Mouse (Mus musculus) lung, adult 18-20 months (tissue): ENCODE measurements around the gene Map4k3.

ENCODE experiments used
- DNase-seq, 2 experiments: peaks; one replicate each; pipeline ENCODE4 v3.0.0; 2022; ENCODE audit warnings: mixed read lengths in 2 of 2

Map4k3 gene

DNA sequence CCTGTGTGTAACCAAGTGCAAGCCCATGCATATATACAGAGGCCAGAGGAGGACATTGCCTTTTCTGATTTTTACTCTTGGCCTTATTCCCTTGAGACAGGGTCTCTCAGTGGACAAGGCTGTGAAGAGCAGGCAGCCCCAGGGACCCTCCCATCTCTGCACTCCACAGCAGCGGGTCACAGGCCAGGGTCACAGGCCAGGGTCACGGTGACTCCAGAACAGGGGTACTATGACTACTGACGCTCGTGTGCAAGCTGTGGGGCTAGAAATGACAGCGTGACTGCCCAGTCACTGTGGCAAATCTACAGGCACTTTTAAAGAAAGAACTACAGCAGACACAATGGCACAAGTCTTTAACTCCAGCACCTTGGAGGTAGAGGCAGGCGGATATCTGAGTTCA is 50.1 kb downstream of the Map4k3 start:
- no peak for DNase-seq

DNA sequence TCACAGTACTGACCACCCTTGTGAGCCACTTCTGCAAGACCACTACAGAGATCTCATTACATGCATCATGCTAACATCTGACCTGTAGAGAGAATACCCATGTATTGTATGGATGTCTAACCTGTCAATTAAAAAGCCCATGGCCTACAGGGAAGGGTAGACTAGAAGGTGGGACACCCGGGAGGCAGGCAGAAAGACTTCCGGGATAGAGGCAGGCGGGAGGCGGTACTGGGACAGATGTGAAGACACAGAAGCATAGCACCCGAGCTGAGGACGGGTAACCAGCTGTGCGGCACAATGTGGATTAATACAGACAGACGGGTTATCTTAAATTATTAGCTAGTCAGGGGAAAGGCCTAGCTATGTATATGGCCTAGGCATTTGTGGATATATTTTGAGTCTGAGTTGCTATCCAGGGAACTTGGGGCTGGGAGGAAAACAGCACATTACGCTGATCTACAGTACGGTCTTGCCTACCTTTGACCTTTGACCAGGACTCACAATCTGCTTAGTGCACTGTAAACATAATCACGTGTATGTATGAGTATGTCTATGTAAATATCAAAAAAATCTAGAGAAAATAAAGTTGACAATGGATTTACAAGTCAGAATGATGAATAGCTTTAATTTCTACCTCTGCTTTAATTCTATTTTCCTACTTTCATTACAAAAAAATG is 51.3 kb downstream of the Map4k3 start:
- DNase-seq: no peak

DNA sequence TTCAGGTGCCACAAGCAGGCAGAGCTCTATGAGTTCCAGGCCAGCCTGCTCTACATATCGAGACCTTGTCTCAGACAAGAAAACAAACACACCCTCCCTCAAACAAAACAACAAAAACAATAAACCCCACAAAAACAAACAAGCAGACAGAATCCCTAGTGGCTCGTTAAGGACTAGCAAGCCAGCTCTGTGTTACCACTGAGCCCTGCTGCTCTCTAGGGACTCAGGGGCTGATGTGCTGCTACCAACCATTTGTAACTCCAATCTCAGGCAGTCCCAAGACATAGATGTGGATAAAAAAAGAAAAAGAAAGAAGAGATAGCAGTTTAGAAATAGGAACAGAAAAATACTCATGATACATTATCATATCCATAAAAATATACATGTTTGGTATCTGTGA is 52.1 kb downstream of the Map4k3 start:
- DNase-seq: no peak

DNA sequence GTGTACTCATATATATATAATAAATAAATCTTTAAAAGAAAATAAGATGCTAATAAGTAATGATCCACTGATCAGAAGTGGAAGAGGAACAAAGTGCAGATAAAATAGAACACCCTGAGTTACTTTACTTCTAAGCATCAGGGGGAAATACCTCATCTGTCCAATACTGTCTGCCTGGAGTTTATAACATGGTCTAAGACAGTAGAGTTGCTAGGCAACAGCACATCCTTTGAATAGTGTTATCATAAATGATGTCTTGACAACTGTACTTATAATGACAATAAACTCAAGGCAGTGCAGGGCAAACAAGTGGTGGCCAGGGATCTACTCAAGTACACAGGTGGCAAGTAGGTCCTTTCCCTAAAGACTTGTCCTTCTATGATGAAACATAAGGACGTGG is 57.9 kb downstream of the Map4k3 start:
- DNase-seq: no peak

- no peak for DNase-seq
Measured at GRCm38 (mm10) chr17:80663623-80664022, 64.7 kb downstream of the Map4k3 start.

- no peak for DNase-seq
Measured at GRCm38 (mm10) chr17:80662836-80663620, 65.3 kb downstream of the Map4k3 start.

- no peak for DNase-seq
Measured at GRCm38 (mm10) chr17:80661896-80662295, 66.4 kb downstream of the Map4k3 start.

- no peak for DNase-seq
Measured at GRCm38 (mm10) chr17:80660707-80661380, 67.4 kb downstream of the Map4k3 start.

GRCm38 (mm10) chr17:80660234-80660633 is 68.1 kb downstream of the Map4k3 start:
- no peak for DNase-seq

DNA sequence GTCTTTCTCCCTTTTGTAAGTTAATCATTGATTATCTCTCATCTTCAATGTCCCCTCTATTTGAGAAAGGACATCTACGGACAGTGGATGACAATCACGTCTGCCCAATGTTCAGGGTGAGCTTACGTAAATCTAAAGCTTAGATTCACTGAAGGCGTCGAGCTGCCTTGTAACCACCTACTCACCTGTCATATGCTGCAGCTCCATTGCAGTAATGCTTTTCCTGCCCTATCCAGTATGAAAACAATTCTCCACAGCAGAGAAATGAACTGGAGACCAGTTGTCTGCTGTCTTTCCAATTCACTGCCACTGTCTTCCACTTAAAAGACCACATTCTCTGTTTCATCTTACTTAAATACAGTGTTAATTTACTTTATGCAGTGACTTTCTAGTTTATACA is 68.5 kb downstream of the Map4k3 start:
- no peak for DNase-seq

DNA sequence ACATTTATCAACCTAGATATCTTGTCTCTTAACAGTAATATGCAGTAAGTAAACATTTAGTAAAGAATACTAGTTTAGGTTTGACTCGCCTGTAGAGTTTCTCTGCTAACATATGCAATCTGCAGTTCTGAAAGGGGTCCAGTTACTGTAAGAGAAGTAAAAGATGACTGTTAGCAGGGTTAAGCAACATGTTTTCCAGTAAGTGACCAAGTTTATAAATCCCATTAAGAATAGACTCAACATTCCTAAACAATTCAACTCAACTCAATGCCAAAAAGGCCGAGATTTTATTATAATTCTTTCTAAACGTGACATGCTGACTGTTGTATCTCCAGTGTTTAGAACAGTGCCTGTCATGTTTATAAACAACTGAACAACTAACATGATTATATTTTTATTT is 74.0 kb downstream of the Map4k3 start:
- no peak for DNase-seq

DNA sequence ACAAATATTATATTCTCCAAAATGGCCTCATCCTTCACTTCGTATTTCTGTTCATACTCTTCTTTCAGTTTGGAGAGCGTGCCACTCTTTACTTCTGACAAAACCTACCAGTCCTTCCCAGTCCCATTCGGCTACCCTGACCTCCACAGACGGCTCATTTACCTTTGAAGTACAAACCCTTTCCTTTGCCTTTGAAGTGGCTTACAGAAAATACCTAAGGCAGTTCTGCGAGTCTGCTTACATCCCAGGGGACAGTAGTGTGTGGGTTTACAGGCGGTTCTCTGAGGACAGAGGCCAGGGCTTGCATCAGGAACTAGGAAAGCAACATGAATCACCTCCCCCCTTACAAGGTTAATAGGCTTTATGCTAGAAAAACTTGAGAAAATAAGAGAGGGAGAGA is 75.5 kb downstream of the Map4k3 start:
- no peak for DNase-seq

DNA sequence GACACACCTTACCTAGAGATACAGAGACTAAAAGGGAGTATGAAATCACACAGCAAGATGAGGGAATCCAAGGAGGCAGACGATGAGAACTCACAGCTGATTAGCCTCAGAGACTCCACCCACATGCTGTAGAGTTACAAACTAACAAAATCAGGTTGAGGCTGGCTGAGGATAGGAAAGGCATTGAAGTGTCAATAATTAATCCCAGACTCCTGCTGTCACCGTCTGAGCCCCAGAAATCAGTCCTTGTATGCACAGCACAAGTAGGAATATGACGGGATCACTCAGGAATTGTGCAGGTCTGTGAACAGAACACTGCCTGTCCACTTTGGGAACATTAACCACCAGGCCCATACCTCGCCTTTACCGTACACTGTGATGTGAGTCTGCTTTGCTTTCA is 81.4 kb downstream of the Map4k3 start:
- DNase-seq: no peak

- DNase-seq: peak; percentile 19 to 32
Measured at GRCm38 (mm10) chr17:80646131-80646530, 82.2 kb downstream of the Map4k3 start.

DNA sequence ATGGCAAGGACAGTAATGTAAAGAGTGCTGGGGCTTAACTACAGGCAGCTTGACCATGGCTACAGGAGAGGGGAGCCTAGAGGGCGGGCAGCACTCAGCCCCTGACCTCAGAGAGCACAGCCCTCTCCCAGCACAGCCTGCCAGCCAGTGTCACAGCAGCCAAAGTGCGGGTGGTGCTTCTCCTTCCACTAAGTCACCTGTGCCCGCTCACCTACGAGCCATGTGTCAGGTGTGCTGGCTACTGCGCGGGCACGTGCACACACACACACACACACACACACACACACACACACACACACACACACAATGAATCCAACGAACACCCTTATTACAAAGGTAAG is 82.6 kb downstream of the Map4k3 start:
- DNase-seq: no peak

DNA sequence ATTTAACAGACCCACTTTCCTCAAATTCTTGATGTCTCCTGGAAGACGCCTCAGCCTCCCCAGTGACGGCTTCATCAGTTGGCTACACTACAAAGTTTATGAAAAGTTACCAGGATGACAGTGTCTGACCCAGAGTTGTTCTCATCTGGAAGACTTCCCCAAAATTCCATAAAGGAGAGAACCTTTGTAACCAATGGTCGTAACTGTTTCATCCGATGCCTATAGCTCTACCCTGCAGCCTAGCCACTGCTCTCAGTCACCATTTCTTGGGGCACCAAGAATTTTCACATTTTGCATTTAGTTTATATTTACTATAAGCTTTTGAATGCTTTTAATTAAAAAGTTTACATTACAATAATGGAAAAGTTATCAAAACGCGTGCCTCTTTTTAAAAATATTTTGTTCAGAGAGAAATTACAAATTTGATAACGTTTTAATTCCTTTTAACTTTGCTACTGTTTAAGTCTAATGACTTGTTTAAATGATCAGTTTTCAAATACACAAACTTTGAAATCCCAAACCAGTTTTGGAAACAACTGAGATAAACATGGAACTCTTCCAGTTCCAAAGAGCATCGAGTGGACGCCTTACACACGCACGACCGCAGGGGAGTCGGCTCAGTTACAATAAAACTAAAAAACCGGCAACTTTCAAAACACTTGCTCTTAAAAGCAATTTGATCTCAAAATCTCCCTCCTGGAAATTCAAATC is 83.1 kb downstream of the Map4k3 start:
- DNase-seq: no peak

DNA sequence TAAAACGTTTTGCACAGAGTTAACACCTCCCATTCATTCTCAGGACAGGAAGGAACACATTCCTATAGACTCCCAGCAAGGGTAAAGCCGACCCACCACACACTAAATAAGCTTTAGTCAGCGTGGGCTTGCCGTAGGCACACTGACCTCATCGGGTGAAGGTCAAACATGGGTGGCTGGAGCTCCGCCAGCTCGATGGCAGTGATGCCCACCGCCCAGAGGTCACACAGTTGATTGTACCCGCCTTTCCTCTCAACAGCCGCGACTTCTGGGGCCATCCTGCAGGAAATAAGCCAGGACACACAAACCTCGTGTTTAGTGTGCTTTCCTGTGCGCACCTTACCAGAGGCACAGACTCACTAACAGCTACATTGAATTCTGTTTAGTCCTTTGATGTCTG is 83.7 kb downstream of the Map4k3 start:
- peak in 1 of 2 experiments; percentile 28 for DNase-seq

GRCm38 (mm10) chr17:80638121-80638520 is 90.2 kb downstream of the Map4k3 start:
- no peak for DNase-seq

DNA sequence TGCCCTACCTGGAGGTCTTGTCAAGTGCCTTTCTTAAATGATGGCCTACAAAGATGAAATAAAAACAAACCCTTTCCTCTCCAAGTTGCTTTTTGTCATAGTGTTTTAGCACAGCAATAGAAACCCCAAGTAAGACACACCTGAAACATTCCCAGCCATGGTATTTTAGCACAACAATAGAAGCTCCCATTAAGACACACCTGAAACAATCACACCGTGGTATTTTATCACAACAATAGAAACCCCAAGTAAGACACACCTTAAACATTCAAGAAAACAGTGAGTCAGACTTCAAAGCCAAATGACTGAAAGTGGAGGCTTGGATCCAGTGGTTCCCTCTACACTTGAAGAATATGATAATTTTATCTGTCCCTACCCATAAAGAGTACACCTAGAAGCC is 92.5 kb downstream of the Map4k3 start:
- no peak for DNase-seq

GRCm38 (mm10) chr17:80632846-80633245 is 95.4 kb downstream of the Map4k3 start:
- DNase-seq: no peak

DNA sequence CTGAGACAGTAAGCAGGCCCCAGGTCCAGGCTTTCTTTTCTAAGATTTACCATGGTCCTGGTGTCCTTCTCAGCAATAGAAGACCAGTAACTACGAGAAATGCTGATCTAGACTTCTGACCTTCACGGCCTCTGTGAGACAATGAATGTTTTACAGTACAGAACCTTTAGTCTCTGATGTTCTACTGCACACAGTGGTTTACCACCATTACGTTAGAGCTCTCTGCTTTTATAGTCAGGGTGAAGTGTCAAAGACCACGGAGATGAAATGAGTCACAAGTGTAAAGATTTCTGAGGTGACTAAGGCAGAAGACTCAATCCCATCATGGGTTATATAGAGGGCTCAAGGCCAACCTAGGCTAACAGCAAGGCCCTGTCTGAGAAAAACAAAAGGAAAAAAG is 95.9 kb downstream of the Map4k3 start:
- DNase-seq: no peak

GRCm38 (mm10) chr17:80631028-80631427 is 97.3 kb downstream of the Map4k3 start:
- DNase-seq: no peak

DNA sequence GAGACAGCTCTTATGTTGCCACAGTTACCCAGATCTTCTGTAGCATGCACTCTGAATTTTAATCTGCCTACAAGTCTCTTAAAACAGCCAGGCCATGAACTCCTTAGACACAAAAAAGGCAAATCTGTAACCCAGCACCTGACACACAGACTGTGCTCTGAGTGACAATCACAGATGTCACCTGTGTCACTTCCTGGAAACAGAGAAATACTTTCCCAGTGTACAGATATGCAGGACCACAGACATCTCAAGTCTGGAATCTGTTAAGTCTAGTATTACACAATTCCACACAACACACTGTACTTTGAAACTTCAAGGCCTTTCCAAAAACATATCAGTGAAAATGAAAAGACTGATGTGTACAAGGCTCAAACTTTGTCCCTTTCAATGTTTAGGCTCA is 103.3 kb downstream of the Map4k3 start:
- no peak for DNase-seq
